Mouse (Mus musculus) MN1 (cell line): ENCODE data around the gene Slc1a2.

Source experiments
- DNase-seq: peaks from one replicate; pipeline ENCODE4 v3.0.0-alpha.2; 2016; ENCODE audit warnings: low spot score

Slc1a2 gene

GRCm38 (mm10) chr2:102764602-102765374 lies 106.3 kb downstream of the Slc1a2 start:
- DNase-seq: no peak

DNA sequence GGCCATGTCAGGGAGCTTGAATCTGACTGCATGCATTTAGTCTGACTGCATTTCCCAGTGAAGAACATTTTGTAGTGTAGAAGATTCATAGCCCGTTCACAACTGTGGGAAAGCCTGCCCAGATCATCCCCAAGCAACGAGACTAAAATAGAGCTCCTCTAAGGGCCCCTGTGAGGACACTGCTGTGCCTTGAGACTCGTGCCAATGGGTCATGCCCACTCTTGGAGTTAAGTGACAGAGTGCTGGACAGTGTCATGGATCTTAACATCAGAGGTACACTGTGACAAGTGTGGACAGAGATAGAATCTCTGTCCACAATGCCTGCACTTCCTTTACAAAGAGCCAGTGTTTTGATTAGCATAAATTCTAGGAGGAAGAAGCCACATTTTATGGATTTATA lies 109.8 kb downstream of the Slc1a2 start:
- DNase-seq: no peak

DNA sequence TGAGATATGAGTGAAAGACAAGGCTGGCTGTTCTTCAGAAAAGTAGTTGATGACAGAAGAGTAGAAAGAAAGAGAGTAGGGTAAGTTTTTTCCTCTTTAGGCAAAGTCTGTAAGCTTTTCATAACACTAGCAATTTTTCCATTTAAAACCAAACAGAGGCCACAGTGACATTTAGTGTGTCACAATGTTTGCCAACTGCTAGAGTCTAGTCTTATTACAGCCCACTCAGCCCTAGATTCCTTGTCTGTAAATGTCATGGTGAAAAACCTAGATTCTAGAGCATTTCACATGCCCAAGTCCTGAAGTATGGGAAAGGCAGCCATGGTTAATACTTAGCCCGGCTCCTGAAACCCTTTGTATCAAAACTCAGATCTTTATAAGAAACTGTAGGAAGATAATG lies 112.8 kb downstream of the Slc1a2 start:
- no peak for DNase-seq

DNA sequence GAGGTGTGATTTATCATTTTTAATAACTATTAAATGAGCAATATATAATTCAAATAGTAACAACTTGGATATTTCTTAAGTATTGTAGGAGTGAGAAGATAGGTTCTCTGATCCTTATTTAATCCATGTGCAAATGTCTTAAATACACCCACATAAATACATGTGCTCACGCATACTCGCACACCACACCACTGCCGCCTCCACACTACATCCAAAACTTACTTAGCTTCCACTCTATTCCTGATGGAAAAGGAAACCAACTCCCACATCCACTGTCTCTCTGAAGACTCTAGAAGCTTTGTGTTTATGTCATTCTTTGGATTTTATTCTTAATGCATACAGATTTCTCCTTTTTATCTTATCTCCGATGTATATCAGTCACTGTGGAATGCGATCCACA lies 113.8 kb downstream of the Slc1a2 start:
- DNase-seq: no peak

- no peak for DNase-seq
Measured at GRCm38 (mm10) chr2:102774700-102775099, 116.2 kb downstream of the Slc1a2 start.

GRCm38 (mm10) chr2:102775561-102775960 lies 117.1 kb downstream of the Slc1a2 start:
- no peak for DNase-seq

DNA sequence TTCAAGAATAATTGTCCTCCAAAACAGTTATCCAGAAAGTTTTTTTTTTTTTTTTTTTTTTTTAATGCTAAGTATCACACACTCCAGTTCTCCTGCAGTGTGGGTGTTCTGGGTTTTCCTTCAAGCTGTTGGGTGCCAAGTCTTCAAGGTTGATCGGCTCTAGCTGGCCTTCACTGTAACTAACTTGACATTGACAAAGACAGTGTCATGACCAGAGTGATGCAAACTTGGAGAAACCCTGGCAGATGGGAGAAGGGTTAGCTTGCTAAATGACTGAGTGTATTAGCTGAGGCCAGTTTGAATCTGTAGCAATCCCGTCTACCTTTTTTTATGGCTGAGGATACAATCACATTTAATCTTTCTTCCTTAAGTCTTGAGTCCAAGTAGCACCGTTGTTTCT lies 119.7 kb downstream of the Slc1a2 start:
- DNase-seq: no peak

DNA sequence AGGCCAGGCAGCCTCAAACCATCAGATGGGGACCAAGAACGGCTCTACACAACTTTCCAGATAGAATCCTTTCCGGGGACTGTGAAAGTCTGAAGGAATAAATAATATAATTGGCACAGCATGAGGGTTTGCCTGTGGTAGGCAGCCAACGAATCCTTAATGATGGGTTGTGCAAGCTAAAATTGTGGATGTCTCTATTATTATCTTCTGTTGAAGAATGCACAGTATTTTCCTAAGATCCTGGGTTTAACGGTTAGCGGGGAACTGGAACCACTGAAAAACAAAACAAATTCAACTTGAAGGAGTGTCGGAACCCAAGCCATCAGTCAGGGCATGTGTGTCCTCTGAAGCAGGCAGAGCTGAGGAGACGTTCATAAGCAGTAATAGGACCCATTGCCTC lies 124.3 kb downstream of the Slc1a2 start:
- no peak for DNase-seq

GRCm38 (mm10) chr2:102785696-102786095 lies 127.2 kb downstream of the Slc1a2 start:
- no peak for DNase-seq

DNA sequence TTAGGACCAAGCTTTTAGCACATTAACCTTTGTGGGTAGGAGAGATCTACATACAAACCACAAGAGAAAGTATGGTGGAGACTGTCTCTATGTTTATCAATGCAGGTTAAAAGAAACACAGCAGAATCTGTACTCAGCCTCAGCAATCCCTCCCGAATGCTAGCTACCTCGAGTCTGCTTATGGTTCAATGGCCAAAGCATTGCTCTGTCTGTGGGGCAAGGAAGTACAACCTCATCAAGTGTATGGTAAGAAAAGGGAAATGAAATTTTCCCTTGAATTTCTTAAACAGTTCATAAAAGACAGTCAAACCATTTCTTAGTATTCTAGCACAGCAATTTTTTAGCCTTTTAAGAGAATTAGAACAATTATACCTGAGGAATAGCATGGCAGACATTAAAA lies 133.2 kb downstream of the Slc1a2 start:
- no peak for DNase-seq

GRCm38 (mm10) chr2:102792804-102793203 lies 134.3 kb downstream of the Slc1a2 start:
- DNase-seq: no peak

DNA sequence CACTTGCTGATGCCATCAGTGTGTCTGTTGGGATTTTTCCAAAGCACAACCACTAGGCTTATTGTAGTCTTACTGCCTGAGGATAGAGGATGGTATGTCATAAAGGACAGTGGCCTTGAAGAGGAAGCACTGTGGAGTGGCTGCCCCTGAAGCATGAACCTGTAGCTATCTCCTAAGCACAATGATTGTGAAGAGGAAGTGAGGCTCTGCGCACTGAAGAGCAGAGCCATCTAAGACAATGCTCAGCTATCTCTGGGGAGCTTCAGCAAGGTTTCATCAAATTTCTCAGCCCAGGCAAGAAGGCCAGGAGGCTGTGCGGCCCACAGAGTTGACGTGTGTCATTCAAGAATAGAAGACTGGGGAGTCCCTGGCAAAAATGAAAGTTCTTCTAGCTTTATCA lies 136.6 kb downstream of the Slc1a2 start:
- DNase-seq: no peak

GRCm38 (mm10) chr2:102798149-102798548 lies 139.7 kb downstream of the Slc1a2 start:
- DNase-seq: no peak

DNA sequence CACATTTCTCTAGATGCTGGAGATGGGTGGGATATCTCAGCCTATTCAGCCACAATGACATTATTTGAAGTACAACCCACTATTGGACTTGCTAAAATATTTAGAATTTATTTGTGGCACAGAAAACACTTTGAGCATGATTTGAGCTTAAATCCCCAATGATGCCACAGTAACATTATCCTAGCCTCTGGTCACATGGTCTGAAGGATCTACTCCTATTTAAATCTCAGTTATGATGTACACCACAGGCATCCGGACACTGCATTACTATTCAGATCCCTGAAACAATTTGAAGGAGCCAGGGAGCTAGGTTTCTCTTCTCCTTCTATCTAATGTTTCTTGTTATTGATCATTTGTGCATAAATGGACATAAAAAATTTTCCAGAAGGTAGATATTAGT lies 143.4 kb downstream of the Slc1a2 start:
- no peak for DNase-seq

DNA sequence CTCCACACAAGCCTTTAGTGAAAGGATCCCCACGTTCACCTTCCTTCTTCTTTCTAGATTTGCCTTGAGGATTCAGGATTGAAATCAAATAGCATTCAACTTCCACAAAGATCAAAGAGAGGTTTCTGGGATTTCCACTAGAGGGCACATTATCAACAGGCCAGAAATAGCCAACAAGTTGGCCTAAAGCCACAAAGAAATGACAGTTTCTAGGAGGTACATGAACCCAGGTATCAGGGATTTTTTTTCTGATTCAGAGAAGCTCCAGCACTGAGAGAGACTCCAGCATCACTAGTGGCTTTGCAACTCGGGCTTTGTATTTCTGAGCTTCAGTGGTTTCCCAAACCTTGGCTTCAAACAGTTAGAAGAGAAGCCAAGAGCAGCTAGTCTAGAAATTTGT lies 145.7 kb downstream of the Slc1a2 start:
- no peak for DNase-seq

DNA sequence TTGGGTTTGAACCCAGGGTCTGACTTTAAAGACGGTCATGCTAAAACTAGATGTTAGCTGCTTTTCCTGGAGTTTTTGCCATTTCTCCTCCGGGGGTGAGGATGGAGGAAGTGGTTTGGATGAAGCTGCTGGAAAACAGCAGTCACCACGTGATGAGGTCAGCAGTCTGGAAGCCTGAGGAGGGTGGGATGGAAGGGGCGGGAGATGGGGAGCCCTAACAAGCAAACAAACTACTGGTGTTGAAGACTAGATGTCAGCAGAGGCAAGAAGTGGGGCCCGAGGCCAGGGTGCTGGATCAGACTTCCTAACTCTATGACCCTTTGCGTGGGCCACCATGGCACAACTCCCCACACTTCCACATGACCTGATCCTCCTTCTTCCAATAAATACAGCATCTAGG lies 146.8 kb downstream of the Slc1a2 start:
- DNase-seq: no peak

DNA sequence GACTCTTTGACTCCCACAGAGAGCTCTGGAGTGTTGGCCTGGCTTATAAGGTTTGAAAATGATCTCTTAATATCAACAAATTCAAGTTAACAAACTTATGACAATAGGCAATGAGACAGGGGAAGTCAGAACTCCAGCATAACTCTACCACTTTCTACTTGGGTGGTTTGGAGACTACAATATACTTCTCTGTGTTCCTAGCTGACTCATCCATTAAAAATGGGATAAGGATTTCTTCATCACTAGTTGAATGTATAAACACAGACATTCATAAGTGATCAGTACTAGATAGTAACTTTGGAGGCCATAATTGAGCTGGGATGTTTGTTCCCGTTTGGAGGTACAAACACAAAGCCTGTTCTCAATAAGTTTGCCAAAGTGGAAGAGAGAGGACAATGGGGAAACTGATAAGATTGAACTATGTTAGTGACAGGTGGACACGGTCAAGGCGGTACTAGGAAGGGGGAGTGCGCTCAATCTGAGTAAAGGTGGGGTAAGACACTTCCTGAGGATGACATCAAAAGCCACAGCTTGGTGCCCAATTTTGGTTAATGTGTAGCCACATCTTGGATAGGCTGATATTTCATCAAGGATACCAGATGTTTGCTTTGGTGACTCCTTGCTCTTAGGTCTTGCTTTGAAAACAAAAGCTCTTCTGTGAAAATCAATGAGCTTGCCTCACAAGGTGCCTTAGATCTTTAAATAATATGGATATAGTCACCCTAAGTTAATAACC lies 147.5 kb downstream of the Slc1a2 start:
- no peak for DNase-seq

DNA sequence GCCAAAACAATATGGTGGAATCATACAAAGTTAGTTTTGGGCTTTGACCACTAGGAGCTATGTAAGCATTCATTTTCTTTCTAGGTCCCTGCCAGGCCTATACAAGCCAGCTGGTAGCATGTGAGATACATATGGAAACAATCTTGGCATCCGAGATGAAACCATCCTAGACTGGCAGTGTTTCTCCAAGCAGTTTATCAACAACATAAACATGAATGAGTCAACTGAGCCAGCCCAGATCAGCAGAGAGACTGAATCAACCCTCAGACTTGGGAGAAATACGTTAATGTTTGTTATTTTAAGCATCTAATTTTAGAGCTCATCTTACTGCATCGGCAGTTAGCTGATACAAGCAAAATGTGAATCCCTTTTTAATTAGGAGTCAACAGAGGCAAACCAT lies 149.2 kb downstream of the Slc1a2 start:
- no peak for DNase-seq

DNA sequence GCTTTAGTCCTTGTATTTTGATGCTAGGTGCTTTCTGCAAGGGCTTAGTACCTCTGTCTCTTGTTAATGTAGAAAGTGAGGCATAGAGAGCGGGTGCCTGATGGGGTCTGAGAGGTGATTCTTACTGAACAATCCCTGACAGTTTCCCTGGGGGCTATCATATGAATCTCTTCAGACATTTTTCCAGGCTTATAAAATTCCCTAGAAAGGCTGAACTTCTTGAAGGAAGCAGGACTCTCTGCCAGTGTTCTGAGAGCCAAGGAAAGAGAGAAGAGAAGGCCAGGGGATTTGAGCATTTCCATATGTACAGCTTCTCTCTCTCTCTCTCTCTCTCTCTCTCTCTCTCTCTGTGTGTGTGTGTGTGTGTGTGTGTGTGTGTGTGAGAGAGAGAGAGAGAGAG lies 151.0 kb downstream of the Slc1a2 start:
- no peak for DNase-seq

DNA sequence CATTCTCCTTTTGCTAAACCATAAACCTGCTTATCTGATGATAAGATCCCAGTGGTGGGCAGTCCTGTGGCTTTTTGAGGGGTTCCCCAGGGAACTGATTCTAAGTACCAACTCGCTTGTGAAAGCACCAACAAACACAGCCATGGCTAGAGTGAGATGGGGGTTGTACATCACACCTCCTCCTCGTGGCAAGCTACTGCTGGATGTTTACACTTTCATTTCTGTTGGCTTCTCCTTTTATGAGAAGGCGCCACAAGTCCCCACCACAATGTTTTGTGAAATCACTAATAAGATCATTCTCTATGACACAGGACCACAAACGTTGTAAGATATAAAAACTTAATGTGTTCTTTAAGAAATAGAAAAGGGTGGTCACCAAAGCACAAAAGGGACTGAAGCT lies 154.3 kb downstream of the Slc1a2 start:
- no peak for DNase-seq

DNA sequence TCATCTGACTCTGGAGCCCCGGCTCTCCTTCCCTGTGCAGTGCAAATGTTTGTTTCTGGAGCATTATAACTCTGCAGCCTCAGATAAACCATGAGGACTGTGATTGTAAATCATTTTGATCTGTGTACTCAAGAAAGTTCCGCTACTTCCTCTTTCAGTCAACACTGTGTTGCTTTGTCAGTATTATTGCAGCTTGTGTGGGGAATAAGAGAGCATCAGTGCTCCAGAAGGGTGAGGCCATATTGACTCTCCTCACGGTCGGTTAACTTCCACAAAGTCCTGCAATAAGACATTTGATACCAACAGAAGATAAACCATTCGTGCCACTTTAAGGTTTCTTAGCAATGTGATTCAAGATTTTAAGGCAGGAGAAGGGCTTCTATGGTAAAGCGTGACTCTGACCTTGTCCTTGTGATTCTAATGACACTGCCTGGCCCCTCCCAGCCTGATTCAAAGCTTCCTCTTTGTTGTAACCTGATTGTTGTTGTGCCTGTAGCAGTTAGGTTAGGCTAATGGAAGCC lies 156.9 kb downstream of the Slc1a2 start:
- DNase-seq: no peak

DNA sequence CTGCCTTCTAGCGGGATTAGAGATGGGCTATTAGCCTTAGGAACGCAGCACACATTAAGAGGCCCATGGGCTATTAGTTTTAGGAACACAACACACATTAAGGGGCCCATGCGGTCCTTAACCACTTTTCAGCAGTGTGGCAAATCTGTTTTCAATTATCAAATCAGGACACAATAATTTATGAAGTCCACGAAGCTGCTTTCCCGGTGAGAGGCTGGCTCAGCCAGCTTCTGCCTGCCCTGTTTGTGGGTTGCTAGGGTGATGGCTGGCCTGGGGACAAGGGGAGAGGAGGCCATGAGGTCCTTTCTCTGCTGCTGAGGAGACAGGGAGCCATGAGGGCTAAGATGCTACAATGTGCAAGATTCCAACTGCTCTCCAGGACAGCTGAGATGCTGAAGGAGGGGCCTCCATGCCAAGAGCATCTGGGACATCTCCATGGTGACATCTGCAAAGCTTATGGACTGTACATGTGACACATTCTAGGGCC lies 161.8 kb downstream of the Slc1a2 start:
- no peak for DNase-seq

GRCm38 (mm10) chr2:102820790-102821189 lies 162.3 kb downstream of the Slc1a2 start:
- no peak for DNase-seq
